Mouse (Mus musculus) frontal cortex, postnatal 25 days (tissue): ENCODE data around the gene Apom.
A peak's percentile ranks its signal among the peaks of the same experiment; 100 is the strongest.
"Not testable (repeated sequence)": the region's sequence is repeated elsewhere in the genome, so short reads cannot be mapped to it uniquely, and the experiment has no call there.

ENCODE experiments used
- DNase-seq, 2 experiments: peaks; one replicate each; pipeline ENCODE4 v3.0.0; 2022; ENCODE audit warnings: low spot score in 2 of 2

The Apom gene

DNA sequence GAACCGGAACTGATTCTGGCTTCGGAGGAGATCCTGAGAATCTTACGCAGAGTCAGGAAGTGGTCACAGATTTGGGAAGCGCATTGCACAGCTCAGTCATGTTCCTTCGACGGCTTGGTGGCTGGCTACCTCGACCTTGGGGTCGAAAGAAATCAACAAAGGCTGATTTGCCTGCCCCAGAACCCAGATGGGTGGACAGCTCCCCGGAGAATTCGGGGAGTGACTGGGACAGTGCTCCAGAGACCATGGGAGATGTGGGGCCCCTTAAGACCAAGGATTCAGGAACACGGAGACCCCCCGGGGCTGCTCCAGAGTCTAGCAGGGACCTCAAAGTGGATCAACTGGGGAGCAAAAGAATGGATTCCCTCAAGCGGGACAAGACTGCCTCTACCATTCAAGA lies 4.8 kb downstream of the Apom start:
- DNase-seq: no peak

DNA sequence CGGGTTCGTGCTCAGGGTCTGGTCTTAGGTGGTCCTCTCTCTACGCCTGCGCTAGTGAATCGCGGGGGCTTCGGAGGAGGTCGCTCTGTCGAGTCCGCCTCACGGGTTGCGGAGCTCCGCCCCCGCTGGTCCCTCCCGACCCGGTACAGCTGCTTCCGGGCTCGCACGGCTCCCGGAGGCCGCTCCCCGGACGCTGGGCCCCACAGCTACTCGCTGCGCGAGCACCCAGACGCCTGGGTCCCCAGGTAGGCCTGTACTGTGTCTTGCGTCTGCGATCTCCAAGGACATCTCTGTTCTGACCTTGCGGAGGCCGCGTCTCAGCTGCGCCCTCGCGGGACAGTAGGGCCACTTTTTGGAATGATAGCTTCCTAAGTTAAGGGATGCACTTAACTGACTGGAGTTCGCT lies 5.6 kb downstream of the Apom start, which contains the start of gene D17H6S53E:
Gene D17H6S53E, plus strand, starts transcription at position 168 of the 406 bp plus-strand sequence.
- DNase-seq: peak; percentile 41 to 53

DNA sequence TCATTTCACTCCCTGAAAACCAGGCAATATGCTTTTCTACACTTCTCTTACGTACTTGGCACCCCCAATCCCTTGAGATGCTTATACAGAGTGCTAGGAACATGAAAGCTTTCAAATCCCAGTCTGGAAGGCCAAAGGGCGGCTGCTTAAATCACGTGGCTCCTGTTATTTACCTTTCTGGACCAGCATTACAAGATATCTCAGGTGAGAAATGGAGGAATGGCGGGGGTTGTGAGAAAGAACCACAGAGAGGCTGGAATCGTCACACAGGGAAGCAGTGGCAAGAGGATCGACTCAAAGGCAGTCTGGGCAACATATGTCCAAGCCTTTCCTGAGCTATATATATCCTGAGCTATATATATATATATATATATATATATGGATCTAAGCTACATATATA lies 6.3 kb downstream of the Apom start:
- no peak for DNase-seq

DNA sequence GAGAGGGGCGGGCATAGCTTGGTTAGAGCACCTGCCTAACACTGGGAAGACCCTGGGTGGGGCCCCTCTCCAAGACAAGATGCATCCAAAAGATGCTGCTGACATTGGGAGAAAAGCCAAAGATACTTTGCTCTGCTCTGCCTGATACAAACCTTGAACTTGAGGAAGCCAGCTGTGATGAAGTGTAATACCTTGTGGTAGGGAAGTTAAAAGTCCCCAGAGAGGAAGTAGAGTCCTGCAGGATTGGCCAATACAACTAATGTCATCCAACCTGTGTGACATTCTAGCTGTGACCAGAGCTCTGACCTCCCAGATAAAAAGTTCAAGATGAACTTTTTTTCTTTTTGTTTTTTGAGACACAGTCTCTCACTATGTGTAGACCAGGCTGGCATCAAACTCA lies 6.8 kb downstream of the Apom start:
- no peak for DNase-seq

DNA sequence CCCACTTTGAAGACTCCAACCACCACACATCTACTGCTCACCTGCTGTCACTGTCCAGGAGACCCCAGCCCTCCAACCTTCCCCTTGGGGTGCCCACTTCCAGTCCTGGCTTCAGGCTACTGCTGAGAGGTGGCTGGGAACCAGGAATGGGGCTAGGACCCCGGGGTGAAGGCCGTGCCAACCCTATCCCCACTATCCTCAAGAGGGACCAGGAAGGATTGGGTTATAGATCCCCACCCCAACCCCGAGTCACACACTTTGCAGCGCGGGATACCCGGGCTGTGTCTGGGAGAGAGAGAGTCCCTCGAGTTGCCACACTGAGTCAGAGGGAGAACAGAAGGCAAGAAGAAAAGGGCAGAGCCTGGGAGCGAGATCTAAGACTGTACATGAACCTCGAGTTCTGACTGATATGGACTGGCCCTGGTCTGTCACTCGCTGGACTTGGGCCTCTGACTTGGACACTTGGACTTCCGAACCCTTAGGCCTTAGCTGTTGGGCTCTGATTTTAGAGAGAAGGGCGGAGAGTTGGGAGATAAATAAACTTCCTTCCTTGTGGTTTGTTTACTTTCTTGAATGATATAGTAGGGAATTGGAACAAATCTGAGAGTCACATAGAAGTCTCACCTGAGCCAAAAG lies 7.5 kb downstream of the Apom start:
- DNase-seq: not testable (repeated sequence)

DNA sequence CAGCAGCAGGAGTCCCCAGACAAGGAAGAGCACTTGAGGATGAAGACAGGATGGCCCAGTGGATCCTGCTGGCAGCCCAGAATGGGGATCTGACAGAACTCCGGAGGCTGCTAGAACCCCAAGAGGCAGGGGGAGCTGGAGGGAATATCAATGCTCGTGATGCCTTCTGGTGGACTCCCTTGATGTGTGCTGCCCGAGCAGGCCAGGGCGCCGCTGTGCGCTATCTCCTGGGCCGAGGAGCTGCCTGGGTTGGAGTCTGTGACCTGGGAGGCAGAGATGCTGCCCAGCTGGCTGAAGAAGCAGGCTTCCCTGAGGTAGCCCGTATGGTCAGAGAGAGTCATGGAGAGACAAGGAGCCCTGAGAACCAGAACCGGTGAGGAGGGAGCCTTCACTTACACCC lies 8.6 kb downstream of the Apom start:
- DNase-seq: not testable (repeated sequence)

DNA sequence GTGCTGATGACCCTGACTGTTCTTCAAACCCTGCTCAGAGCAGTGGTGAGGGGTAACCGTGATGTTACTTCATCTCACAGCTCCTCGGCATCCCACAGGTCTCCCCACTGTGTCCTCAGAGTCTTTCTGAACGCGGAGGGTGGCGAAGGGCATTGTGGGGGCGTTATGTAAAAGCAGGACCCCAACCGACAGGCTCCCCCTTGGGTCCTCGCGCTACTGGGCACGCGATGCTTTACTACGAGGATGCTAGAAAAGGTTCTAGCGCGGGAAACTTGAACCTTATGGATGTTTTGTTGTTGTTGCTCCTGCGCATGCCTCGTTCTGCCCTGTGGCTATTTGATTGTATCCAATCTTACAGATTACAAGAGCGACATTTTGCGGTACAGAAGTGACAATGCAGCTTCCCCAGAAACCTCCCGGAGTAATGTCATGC lies 10.0 kb downstream of the Apom start, which contains the start of gene Csnk2b:
Gene Csnk2b, minus strand, starts transcription at position 183 of the 433 bp plus-strand sequence.
- DNase-seq: peak; percentile 42 to 49

DNA sequence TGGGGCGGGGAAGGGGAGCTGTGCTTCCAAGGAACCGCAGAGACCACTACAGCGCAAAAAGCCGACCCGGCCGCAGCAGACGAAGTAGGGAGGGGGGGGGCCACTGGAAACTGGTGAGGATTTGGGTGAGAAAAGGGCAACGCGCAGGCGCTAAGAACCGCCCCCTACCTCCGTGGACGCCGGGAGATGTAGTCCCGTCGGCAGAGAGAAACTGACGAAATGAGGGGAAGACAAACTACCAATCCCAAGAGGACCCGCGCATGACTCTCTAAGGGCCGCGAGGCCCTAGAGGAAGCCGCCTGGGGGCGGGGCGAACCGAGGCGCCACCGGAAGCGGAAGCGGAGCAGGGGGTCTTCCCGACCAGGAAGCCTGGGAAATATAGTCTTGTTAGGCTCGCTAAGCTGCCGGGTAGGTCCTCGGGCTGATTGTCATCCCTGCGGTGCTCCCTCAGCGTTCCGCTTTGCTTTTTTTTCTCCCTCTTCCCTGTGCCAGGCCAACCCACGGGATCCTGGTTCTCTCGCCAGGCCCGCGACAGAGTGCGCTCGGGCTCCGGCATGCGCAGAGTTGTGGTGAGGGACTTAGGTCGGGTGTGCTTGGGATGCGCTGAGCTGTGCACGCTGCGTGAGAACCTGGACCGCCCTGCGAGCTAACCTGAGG lies 10.6 kb downstream of the Apom start, which contains the start of gene Gpank1:
Gene Gpank1, plus strand, starts transcription at position 313 of the 657 bp plus-strand sequence.
- DNase-seq: peak; percentile 86 to 97

DNA sequence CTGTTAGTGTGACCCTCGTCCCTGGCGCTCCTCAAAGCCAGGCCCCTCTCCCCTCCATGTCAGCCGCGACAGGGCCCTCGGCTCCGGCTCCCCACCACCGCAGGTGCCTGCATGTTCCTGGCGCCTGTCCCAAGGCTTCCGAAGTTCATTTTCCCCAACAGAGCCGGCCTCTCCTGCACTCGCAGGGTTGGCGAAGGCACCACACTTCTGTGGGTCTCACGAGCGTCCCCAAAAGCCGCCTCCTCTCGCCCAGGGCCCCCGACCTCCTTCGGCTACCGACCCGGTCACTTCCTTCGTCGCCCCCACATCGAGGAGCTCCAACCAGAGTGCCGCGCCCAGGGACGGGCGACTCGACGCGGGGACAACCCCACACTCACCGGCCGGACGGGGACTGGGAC lies 11.1 kb downstream of the Apom start:
- no peak for DNase-seq

DNA sequence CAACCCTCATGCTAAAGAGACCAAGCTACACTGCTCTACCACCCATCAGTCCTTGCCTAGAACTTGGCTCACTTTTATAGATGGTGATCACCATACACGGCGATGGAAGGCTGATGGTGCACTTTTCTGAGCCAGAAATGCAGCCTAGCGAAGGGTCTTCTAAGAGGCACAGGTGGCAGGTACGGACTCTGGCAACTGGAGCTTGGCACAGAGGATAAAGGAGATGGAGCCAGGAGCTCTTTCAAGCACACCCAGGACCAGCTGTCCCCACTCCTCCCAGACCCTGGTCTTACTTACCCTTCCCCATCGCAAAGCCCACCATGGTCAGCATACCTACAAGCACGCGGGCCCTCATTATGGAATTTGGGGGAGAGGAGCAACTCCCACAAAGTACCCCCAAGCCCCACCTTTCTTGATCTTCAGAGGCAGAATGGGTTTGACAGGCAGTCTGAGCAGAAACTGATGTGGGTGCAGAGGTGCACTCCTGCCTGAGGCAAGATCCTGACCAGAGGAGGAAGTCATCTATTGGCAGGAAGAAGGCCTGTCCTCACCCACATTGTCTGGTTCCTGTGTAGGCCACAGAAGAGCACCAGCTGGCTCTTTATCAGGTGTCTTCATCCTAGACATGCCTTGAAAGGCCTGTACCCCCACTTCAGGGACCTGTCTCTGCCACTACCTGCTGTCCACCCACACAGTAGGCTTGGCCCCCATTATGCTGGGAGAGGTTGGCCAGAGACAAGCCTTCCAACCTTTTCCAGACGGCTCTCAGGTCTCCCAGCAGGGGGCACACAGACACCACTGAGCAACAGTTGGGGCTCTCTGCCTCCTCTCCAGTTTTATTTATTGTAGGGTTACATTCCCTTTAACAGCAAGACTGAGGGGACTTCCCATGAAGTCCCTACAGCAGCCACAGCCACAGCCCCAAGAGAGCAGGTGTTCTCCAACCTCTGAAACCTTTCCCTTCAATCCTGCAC lies 16.5 kb downstream of the Apom start, which contains the start of gene Ly6g5b:
Gene Ly6g5b, minus strand, starts transcription at position 383 of the 974 bp plus-strand sequence.
- no peak for DNase-seq

DNA sequence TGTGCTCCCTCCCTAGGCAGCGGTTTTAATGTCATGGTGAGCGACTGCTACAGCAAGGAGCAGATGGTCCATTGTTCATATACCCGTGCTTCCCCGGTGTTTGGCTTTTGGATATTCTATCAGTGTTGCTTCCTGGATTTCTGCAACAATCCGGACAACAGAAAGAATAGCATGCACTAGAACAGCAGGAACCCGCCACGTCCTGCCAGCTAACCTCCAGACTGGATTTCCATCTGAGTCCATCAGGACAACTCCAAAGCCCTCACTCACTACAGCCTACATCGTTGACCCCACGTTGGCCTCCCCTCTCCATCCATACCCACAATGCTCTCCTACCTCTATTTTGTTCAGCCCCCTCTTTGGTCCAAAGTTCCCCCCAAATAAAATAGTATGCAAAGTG lies 20.1 kb downstream of the Apom start:
- no peak for DNase-seq

DNA sequence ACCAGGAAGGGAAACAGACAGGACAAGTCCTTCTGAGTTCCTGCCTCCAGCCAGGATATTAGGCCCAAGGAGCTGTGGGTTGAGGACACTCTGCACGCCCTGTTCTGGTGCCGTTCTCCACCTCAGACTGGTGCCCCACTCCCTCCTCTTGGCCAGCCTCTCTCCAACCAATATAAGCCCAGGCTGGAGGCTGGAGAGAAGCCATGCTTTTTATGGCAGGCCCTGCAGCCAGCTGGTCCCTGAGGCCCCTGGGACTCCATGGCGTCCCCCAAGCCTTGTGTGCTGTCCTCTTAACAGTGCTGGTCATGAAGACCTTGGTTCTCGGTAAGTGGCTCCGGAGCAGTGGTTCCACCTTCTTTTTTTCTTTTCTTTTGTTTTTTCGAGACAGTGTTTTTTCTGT lies 23.8 kb downstream of the Apom start, which contains the start of gene Ly6g5c:
Gene Ly6g5c, plus strand, starts transcription at position 183 of the 400 bp plus-strand sequence.
- no peak for DNase-seq

DNA sequence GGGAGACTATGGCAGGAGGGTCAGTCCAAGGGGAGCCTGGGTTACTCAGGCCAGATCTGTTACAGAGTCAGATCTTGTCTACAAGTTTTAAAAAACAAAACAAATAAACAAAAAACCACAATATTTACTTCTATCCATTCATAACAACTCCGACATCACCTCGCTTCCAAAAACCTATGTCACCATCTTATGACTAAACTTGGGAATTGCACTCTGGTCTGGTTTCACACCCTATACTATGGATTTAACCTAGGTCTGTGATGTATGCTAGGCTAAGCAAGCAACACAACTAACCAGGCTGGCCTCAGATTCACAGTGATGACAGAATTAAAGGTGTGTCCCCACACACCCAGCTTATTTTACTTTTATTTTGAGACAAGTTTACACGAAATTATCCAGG lies 25.3 kb downstream of the Apom start:
- DNase-seq: no peak

DNA sequence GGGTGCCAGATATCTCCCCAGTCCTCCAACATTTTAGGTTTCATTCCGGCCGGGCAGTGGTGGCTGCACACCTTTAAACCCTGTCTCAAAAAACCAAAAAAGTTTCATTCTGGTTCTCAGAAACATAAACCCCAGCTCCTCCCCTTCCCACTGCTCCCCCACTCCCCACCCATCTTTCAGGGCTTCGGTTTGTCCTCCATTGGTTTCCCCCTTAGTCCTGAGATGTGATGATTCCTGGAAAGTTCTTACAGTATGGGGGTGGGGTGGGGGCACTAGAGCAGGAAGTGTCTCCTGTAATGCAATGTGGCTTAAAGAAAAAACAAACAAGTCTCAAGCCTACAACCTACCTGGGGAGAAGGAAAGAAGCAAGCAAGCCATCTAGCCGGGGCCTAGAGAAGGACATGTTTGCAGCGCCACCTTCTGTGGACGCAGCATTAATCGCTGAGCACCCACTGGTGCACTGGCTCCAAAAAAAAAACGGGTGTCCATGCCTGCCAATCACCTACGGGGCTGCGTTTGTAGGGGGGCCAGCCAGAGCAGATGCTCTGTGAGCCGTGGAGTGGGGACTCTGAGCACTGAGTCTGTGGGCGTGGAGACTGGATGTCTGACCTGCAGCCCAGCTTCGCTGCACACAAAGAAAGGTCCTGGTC lies 26.0 kb downstream of the Apom start:
- DNase-seq: no peak

DNA sequence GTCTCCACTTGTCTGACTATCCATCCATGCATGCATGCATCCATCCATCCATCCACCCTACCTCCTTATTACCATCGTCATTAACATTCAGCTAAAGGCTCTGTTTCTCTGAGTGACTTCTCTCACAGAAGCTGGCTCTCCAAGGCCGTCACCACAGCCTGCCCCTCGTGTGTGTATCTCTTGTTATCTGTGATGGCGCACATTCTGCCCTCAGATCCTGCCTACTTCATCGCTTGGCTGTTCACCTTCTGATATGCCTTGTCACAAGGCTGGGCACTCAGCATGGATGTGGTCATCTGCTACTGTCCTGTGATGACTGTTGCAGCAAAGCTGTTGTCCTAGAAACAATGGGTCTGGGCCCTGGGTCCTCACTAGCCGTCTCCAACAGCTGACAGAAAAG lies 27.1 kb downstream of the Apom start:
- DNase-seq: no peak

DNA sequence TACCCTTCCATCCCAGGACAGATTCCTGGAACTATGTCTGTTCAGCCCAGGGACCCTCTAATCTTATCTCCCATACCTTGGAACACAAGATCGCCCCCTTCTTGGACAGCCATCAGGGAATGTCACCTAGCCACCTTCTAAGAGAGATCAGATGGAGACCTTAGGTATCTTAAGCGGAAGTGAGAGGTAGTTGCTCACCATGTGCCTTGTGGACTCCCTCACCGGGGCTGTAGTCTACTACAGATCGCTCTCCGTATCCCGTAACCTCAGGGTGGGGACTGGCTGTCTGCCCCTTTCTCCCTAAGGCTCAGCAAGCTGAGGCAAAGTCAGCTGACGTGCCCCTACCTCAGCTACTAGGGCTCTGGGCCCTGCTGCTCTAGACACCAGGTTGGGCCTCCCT lies 27.8 kb downstream of the Apom start:
- no peak for DNase-seq

DNA sequence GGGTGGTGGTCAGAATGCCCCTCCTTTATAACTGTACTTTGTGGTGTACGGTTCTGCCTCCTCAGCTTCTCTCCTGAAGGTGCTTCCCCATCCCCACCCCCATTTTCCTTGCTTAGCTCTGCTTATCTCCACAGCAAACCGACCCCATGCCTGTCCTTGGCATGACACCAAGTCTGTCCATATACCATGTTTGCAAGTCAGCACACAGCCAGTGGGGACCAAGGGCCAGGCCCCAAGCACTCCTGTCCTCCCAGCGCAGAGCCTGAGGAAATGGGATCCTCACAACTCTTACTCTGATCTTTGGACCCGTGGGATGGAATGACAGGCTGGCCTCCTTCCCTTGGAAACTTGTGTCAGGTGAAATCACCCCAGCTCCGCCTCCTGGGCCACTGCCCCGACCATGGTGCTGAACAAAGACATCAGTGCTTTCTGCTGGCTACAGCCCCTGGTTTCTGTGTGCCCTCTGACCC lies 28.6 kb downstream of the Apom start:
- no peak for DNase-seq

DNA sequence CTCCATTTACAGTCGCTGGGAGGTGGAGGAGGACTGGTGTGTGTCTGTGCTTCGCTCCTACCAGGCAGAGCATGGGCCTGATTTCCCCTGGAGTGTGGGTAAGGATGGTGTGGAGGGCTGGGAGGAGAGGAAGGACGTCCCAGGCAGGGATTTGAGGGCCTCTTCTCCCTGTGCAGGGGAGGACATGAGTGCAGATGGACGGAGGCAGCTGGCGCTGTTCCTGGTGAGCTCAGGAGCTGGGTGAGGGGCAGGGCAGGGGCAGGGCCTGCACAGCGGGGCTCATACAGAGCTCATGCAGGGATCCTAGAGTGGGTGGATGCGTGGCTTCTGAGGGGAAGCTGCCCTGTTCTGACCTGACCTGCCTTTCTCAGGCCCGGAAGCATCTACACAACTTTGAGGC lies 29.6 kb downstream of the Apom start:
- DNase-seq: no peak

DNA sequence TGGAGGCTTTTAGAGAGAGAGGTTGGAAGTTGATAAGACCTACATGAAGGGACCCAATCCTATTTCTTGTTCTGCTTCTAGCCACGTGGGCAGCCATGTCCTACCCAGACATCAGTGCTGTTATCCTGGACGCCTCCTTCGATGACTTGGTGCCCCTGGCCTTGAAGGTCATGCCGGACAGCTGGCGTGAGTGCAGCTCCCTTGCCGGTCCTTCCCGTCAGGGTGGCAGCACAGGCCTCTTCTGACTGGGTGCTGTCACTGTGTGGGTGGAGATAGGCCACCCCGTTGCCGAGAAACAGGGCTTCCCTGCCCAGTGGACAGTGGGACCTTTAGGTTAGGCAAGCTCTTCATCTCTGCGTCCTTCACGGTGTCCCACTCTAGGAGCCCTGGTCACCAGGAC lies 30.7 kb downstream of the Apom start:
- DNase-seq: no peak

DNA sequence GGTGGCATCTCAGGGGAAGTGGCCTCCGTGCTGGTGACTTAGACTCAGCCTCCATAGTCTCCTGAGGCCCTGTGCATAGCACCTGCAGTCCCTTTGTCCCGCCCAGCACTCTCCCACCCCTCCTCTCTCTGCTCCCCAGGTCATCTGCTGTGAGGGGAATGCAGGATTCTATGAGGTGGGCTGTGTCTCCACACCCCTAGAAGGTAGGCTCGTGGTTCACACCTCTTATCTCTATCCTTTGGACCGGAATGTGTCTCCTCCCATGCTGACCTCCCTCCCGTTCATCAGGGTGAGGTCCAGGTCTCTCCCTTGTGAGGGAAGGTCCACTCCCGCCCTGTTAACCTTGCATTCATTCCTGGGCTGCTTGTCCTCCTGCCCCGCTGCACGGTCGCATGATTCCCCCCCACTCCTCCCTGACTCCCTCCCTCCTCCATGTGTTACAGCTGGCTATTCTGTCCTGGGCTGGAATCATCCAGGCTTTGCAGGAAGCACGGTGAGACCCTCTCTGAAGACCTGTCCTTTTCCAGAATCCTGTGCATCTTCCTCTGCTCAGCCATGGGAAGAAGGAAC lies 31.6 kb downstream of the Apom start:
- no peak for DNase-seq

DNA sequence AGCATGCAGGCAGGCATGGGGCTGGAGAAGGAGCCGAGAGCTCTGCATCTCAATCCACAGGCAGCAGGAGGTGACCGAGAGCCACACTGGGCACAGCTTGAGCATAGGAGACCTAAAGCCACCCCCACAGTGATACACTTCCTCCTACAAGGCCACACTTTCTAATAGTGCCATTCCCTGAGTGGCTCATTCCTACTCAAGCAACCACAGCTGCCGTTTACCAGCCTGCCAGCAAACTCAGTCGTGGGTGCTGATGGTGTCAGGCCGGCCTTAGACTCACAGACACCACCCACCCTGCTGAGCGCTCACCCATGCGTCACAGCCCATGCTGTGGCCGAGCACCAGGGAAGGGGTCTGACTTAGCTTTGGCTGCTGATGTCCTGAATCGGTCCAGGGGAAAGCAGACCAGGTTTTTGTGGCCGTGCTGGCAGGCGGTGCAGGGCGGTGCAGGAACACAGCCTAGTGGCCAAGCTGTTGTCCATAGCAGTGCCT lies 34.6 kb downstream of the Apom start:
- no peak for DNase-seq
